Mouse (Mus musculus) gastrocnemius, adult 8-10 months (tissue): ENCODE measurements around the gene Rft1. TPM values are rescaled to one million over a fixed set of nuclear protein-coding genes. Genes with fewer than 3 reads are reported as not detected.

Experiments
- DNase-seq, 2 experiments: peaks; one replicate each; pipeline ENCODE4 v3.0.0; 2022; ENCODE audit warnings: low spot score in 2 of 2
- total RNA-seq, 4 experiments: library from RNA; stranded (reverse); gene quantifications; 2 replicates each; pipeline ENCODE4 v1.2.4; 2022

Rft1 gene
- total RNA-seq, 4 experiments from 2014 or later = 4.5 to 5.6 (median 4.9) TPM

GRCm38 (mm10) chr14:30629839-30630238 is 24.3 kb upstream of the Rft1 start:
- no peak for DNase-seq

- peak; percentile 49 to 63 for DNase-seq
Observed at GRCm38 (mm10) chr14:30630811-30631576, 23.2 kb upstream of the Rft1 start.

GRCm38 (mm10) chr14:30631834-30632233 is 22.3 kb upstream of the Rft1 start:
- no peak for DNase-seq

GRCm38 (mm10) chr14:30633708-30634107 is 20.5 kb upstream of the Rft1 start:
- no peak for DNase-seq

- no peak for DNase-seq
Observed at GRCm38 (mm10) chr14:30634418-30634817, 19.7 kb upstream of the Rft1 start.

GRCm38 (mm10) chr14:30635219-30635910 is 18.8 kb upstream of the Rft1 start:
- no peak for DNase-seq

- no peak for DNase-seq
Observed at GRCm38 (mm10) chr14:30636499-30636898, 17.7 kb upstream of the Rft1 start.

GRCm38 (mm10) chr14:30637087-30637486 is 17.1 kb upstream of the Rft1 start:
- no peak for DNase-seq

GRCm38 (mm10) chr14:30638009-30638408 is 16.2 kb upstream of the Rft1 start:
- DNase-seq = no peak

GRCm38 (mm10) chr14:30638686-30639085 is 15.5 kb upstream of the Rft1 start:
- peak; percentile 51 for DNase-seq

- no peak for DNase-seq
Observed at GRCm38 (mm10) chr14:30641748-30642147, 12.4 kb upstream of the Rft1 start.

GRCm38 (mm10) chr14:30644026-30644425 is 10.1 kb upstream of the Rft1 start:
- DNase-seq = no peak

GRCm38 (mm10) chr14:30645066-30645465 is 9.1 kb upstream of the Rft1 start:
- DNase-seq = no peak

- DNase-seq = no peak
Observed at GRCm38 (mm10) chr14:30646486-30646885, 7.7 kb upstream of the Rft1 start.

- no peak for DNase-seq
Observed at GRCm38 (mm10) chr14:30648478-30648877, 5.7 kb upstream of the Rft1 start.

GRCm38 (mm10) chr14:30649745-30650144 is 4.4 kb upstream of the Rft1 start:
- no peak for DNase-seq

GRCm38 (mm10) chr14:30650969-30651368 is 3.2 kb upstream of the Rft1 start:
- DNase-seq = peak; percentile 79 to 86

- no peak for DNase-seq
Observed at GRCm38 (mm10) chr14:30654691-30655228, 600 bp downstream of the Rft1 start.

GRCm38 (mm10) chr14:30655531-30655930 is 1.4 kb downstream of the Rft1 start:
- DNase-seq = no peak

- no peak for DNase-seq
Observed at GRCm38 (mm10) chr14:30666061-30666460, 11.9 kb downstream of the Rft1 start.

GRCm38 (mm10) chr14:30666604-30667003 is 12.4 kb downstream of the Rft1 start:
- DNase-seq = no peak

- no peak for DNase-seq
Observed at GRCm38 (mm10) chr14:30670161-30670560, 16.0 kb downstream of the Rft1 start.
